Mouse (Mus musculus): ENCODE results near the gene Rbfox2. TPM values are rescaled to one million over a fixed set of nuclear protein-coding genes. Genes with fewer than 3 reads are reported as not detected.
"Not testable (repeated sequence)": the region's sequence is repeated elsewhere in the genome, so short reads cannot be mapped to it uniquely, and the experiment has no call there.

The Rbfox2 gene
- polyA plus RNA-seq (2012; rRNA removed): 18.4 and 26.5 TPM in 2 replicates

DNA sequence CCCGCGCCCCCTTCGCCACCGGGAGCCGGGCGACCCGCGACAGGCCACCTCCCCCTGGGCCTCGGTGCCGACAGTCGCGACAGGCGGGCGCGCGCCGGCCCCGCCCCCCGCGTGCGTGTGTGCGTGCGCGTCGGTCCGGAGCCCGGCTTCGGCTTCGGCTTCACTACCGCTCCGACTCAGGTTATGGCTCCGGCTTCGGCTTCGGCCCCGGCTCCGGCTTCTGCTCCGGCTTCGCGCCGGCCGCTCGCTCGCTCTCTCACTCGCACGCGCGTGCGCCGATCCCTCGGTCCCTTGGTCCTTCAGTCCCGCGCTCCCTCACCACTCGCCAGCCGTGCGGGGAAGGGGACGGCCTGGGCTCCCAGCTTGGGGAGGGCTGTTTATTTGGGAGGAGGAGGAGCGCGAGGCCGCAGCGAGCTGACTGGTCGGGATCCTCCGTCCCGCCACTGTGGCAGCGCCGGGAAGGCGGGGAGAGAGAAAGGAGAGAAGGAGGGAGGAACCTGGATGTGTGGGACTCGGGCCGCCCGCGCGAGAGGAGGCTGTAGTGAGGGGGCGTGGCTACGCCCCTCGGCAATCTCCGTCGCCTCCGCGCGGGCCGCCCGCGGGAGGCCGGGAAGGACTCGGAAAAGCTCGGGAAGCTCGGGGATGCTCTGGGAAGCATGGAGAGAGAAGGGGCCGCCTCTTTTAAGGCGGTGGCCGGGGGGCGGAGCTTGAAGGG is at the start of gene Rbfox2:
Rbfox2 (minus strand) TSS at position 458 of the 715 bp plus-strand sequence.
- DNase-seq (ENCODE audit: low read depth, low spot score): peak; percentile 67
- under 1% methylated on average over 90 of the region's 90 CpGs for WGBS

DNA sequence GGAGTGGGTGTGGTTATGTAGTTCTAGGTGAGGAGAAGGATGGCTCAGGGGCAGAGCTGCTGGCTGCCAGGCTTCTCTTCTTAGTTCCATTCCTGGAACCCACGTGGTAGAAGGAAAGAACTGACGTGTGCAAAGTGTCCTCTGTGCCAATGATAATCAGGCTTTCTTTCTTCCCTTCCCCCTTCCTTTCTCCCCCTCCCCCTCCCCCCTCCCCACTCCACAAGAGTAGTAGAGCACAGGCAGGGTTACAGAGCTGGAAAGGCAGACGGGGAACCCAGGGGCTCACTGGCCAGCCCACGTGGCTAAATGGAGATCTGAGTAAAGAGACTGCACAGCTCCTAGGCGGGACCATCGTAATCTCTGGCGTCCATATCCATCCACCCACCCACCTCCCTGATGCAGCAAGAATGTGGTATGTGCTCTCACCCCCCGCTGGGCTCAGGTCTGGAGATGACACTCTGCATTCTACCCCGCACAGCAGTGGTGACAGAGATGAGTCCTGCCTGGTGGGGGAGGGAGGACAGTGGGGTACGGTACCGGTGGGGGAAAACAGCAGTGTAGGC is 49.5 kb upstream of the Rbfox2 start:
- DNase-seq (ENCODE audit: low read depth, low spot score): no peak
- WGBS: 41% methylated on average over 11 of the region's 11 CpGs

DNA sequence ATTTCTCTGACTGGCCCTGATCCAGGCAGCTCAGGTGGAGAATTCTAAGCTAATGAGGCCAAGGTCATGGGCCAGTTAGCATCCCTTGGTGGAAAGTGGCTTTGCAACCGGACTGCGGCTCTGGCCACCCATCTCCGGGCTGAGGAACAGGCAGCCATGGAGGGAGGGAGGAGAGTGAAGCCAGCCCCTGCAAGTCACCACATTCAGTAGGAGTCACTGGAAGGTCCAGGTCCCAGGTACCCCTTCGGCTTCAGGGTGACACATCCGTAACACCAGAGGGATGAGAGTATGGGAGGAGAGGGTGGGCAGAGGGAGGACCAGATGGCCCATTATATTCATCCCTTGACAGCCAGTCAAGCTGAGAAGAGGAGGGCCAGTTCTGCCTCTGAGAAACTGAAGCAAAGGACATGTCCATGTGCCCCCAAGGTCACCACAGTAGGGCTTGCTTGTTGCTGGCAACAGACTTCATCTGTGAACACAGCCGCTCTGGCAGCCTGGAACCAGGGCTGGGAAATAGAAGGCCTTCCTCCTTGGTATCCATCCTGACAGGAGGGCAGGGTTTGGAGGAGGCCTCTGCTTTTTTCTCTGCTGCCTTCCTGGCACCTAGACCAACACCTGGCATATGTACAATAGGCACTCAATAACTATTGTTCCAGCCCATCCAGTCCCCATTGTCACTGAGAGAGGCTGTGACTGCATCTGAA is 48.2 kb upstream of the Rbfox2 start:
- no peak for DNase-seq (ENCODE audit: low read depth, low spot score)
- WGBS: 95% methylated on average over 6 of the region's 6 CpGs

DNA sequence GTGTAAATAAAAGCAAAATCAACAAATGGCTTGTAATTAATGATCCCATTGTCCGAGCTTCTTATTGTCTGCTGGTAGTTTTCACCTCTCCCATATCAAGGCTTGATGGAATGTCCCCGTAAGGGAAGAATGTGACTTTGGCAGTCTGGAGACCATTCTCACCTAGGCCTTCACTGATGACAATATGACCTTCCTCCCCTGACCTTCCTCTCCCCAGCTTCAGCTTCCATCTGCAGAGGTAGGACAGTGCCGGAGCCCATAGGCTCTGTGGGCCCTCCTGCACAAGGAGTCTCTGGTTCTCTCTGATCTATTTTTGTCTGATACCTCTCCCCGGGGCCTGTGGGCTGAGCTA is 47.7 kb upstream of the Rbfox2 start:
- no peak for DNase-seq (ENCODE audit: low read depth, low spot score)
- WGBS: 84% methylated on average over 4 of the region's 4 CpGs

DNA sequence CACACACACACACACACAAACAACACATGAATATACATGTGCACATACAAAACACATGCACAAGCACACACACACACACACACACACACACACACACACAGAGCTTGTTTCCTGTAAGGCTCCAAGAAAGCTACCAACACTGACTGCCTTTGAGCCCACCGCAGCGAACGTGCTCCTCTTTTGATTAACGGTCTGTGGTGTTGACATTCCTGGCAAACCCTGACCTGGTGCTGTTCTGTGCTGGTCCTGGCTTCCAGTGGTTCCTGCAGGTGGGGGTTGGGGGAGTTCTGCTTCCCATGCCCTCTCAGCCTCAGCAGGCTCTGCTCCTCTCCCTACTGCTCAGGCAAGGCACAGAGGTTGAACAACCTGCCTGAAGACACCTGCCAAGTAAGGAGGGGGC is 47.0 kb upstream of the Rbfox2 start:
- DNase-seq (ENCODE audit: low read depth, low spot score): no peak
- WGBS: 54% methylated on average over 4 of the region's 4 CpGs

DNA sequence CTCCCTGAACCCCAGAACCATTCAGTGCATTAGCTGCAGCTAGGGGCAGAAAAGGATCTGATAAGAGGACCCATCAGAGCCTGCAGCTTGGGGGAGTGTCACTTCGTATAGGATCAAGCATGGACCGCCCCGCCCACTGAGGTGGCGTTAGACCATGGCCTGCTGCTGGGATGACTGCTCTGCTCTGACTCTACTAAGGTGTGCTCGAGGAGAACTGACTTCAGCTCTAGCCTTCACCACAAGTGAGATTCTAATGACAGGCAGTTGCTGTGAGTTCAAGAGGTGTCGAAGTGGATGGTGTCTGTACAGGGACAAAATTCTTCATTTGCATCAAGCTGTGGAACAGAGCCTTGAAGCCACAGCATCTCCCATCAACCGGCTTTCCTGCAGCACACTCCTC is 46.1 kb upstream of the Rbfox2 start:
- DNase-seq (ENCODE audit: low read depth, low spot score): no peak
- WGBS: 67% methylated on average over 7 of the region's 7 CpGs

DNA sequence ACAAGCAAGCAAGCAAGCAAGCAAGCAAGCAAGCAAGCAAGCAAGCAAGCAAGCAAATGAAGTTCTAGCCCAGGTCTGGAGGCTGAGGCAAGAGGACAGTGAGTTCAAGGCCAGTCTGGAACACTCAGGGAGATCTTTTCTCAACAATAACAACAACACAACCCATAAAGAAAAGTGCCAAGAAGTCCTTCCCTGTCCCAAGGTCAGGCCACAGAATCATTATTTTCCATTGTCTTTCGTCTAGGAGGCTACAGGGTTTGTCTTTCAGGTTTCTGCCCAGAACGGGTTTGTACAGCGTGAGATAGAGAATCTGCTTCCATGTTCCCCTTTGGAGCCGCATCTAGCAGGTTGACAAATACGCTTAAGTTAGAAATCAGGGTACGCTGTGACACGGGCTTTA is 43.3 kb upstream of the Rbfox2 start:
- DNase-seq (ENCODE audit: low read depth, low spot score): no peak
- 87% methylated on average over 7 of the region's 7 CpGs for WGBS

DNA sequence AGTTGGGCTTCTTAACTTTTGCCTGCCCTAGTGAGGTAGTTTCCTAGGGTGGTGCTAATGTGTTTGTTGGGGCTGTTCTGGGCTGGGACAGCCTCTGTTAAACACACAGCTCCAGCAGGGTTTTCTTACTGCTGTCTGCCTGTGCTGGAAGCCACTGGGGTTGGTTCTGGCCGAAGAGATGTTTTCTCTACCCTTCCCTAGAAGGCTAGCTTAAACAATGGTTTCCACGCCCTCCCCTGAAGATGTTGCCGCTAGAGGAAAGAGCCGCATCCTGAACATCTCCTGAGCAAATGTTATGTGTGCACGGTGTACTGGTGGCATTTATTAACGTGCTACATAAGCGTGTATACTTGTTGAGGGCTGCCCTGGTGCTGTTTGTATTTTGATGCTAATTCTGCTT is 41.3 kb upstream of the Rbfox2 start:
- DNase-seq (ENCODE audit: low read depth, low spot score): no peak
- WGBS: 74% methylated on average over 7 of the region's 7 CpGs

DNA sequence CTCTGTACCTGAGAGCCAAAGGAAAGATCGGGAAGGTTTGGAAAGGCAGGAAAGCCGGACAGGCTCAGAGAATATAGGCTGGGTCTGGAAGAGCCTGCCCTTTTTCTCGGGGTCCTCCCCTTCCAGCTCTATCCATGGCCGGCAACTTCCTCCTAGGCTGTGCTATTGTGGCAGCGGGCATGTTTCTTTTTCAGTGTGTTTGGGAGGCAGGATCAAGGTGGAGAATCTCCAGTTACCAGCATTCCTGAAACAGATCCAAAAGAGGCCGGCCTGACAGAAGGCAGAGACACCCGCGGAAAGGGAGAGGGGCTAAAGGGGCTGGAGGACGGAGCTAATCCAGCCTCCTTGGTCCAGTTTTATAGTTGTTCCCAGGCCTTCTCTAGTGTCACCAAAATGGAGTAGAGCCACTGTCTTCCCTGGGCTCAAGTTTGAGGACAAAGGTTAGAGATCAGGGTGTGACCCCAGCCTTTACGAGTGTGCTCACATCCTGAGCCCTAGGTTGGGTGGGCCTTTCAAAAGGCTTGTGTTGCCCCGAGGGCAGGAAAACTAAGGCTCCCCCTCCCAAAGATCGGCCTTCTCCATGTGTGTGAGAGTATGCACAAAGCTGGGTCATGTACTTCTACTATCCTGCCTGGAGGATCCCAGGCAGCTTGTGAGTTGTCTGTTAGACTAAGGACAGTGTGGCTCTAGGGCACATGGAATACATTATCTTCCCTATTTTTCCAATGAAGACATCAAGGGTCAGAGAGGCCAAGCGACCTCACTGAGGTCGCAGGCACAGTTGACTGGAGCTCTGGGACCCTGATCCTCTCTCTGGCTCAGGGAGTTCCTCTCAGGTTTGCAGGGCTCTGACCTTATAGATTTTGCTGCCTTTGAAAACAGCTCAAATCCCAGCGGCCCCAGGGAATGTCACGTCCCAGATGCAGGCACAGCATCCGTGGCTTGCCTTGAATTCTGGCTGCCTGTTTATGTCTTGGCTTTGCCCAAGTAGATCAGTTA is 37.6 kb upstream of the Rbfox2 start:
- no peak for DNase-seq (ENCODE audit: low read depth, low spot score)
- 36% methylated on average over 17 of the region's 17 CpGs for WGBS

DNA sequence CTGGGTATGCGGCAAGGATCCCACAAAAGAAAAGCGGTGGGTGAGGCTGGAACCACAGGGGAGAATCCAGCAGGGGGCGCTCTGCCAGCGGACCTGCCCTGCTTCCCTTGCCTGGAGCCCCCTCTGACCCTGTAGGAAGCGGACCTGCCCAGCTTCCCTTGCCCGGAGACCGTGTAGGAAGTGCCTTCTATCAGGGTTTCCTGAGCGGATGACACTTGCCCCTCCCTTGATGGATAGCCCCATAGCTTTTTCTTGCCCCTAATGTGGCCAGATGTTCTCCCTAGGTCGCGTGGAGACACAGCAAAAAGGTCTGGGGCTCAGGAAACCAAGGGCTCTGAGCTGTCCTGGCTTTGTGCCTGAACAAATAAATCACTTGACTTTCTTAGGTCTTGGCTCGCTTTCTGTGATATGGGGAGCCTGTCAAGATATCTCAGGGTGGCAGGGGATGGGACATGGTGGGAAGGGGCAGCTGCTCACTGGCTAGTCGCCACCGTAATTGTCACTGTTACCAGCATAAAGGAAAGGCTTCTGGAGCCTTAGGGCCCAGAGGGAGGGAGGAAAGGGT is 36.8 kb upstream of the Rbfox2 start:
- WGBS: 4% methylated on average over 13 of the region's 13 CpGs
- no peak for DNase-seq (ENCODE audit: low read depth, low spot score)

DNA sequence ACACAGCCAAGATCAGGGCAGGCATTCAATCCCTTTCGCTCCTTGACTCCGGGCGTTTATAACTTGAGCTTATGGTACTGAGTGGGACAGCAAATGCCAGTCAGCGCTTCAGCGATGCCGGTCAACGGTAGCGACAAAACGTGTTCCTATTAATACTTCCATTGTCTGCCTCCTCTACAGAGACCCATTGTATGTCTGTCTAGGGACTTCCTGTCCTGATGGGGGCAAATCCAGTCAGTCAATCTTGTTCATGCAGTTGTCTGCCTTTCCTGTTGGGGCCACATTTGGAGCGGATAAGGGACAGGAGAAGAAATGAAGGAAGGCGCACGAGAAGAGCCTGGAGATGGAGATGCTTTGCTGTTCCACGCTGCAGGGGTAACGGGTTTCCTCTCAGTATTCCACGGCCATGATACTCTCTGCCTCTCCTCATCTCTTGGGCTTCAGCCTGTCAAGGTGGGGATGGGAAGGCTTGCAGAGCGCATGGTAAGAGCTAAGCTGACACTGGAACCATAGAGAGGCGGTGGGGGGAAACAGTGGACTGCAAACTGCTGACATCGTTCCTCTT is 36.2 kb upstream of the Rbfox2 start:
- WGBS: 36% methylated on average over 18 of the region's 18 CpGs
- no peak for DNase-seq (ENCODE audit: low read depth, low spot score)

DNA sequence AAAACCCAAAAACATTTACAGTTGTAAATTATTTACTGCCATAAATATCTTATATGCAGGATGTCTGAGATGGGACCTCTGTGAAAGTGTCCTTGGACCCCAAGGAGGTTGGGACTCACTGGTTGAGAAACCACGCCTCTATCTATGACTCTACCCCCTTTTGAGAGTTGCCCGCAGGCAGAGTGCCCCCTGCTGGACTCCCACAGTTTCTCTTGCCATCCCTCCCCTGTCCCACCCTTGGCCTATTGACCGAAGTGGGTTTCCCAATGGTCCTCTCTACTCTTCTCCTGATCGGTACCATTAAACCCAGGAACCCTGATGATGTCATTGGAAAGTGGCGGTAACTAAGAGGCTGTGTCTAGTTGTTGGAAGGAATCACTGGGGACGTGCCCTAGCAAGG is 35.2 kb upstream of the Rbfox2 start:
- DNase-seq (ENCODE audit: low read depth, low spot score): no peak
- WGBS: 93% methylated on average over 6 of the region's 6 CpGs

DNA sequence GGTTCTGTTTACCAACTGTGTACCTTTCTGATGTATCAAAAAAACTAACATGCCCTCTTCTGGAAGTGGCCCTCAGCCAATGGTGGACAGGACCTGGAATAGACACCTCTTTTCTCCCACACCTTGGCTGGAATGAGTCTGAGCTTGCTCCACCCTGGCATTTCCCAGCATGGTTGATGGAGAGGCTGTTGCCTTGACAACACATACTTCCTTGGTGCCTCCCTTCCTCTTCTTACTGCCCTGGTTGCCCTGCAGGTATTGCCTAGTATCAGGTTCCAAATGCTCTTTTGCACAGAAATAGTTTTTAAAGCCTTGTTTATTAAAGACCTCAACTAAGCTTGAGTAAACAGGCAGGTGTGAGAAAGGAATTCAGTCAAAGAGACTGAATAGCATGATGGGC is 33.8 kb upstream of the Rbfox2 start:
- DNase-seq (ENCODE audit: low read depth, low spot score): no peak

DNA sequence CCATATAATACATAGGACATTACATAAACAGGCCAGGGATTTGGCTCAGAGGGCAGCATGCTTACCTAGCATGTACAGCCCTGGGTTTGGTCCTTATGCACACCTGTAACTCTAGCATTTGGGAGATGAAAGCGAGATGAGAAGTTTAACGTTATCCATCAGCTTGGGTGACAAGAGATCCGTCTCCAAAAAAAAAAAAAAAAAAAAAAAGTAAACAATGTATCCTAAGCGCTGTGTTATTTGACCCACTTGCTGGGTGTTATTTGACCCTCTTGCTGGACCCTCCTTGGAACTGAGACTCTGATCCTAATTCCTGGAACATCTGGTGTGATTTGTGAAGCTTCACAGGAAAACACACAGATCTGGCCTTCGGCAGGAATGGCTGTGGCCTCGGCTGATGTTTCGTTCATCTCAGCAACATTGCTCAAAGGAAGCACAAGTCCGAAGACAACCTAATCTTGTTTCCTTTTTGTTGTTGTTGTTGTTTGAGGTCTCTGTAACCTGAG is 32.2 kb upstream of the Rbfox2 start:
- DNase-seq (ENCODE audit: low read depth, low spot score): no peak
- 41% methylated on average over 8 of the region's 8 CpGs for WGBS

DNA sequence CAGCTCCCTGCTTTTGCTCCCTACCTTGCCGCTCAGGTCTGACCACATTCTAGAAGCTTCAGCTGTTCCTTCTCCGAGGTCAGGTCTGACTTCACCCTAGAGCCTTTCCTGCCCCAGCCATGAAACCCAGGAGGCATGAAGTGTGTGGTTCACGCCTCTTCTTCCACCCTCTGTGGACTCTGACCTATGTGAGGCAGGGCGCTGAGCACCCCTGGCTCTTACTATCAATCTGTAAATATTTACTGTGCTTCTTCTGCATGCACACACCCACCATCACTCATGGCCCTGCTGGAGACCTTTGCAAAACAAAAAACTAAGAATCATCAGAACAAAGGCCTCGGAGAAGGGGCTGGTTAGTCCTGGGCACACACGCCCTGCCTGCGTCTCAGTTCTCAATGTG is 31.6 kb upstream of the Rbfox2 start:
- WGBS: 29% methylated on average over 7 of the region's 7 CpGs
- no peak for DNase-seq (ENCODE audit: low read depth, low spot score)

DNA sequence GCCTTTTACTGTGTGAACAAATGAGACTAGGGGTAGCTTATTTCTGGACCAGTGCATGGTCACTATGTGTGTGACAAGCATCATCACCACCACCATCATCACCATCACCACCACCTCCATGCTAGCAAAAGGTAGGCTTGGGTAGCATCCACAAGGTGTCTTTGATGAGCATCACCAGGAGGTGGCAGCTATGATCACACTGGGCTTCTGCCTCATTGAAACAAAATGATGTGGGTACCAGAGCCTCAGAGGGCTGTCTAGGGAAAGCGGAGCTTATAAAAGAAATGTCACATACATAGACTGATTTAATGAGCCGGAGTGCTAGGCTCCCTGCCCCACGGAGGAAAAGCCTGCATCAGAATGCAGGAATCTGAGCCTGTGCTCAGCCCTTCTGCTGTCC is 31.1 kb upstream of the Rbfox2 start:
- no peak for DNase-seq (ENCODE audit: low read depth, low spot score)

DNA sequence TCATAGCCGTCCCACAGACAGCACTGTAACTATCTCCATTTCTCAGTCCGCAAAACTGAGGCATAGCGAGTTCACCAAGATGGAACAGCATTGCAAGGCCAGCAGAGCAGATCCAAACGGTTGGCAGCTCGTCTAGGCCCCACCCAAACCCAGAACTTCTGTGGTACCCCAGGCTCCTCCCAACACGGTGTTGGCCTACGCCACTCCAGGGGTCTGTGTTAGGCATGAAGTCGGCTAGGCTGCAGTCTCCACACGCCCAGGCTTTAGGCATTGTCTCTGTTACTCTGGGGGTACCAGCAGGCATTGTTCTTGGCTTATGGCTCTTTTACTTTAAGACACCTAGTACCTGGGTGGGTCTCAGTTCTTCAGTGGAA is 30.2 kb upstream of the Rbfox2 start:
- no peak for DNase-seq (ENCODE audit: low read depth, low spot score)
- WGBS: 45% methylated on average over 9 of the region's 9 CpGs

More for the DNA sequence above, 31.1 kb upstream of the Rbfox2 start:
- WGBS: 50% methylated on average over 3 of the region's 3 CpGs

DNA sequence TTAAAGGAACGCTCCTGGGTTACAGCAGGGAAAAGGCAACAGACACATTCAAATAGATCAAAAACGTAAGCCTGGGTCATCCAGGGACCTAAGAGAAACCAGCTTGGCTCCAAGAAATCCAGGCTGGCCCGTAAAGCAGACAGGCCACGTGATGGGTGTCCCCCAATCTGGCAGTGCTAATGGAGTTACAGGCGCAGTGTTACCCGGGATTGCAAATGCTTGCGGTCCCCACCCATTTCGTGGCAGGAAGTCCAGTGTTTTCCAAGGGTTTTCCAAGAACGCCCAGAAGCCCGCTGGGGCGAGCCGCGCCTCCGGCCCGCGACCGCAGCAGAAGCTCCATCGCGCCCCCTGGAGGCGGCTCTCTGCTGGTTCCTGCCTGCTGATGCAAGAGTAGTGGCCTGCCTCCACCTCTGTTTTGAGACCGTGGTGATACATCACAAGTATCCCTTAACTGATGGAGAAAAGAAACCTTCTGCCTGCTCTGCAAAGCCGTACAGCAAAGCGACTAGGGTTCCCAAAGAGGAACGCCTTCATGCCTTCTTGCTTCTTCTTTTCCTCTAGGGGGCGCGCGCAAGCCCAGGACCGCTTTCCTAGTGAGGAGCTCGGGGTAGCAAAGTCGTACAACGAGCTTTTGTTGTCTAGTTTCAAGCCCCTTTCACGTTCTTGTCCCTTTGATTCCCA is 29.6 kb upstream of the Rbfox2 start:
- DNase-seq (ENCODE audit: low read depth, low spot score): no peak
- 2% methylated on average over 32 of the region's 32 CpGs for WGBS

DNA sequence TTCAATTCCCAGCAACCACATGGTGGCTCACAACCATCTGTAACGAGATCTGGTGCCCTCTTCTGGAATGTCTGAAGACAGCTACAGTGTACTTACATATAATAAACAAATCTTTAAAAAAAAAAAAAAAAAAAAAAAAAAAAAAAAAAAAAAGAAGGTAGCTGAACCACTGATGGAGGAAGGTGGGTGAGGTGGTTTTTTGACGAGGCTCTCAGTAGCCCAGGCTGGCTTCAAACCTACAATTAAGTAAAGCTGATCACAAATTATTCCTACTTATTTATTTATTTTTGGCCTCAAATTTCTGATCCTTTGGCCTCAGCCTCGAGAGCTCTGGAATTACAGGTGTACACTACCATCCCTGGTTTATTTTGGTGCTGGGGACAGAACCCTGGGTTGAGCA is 28.4 kb upstream of the Rbfox2 start:
- WGBS: 93% methylated on average over 3 of the region's 3 CpGs

More for the DNA sequence above, 28.4 kb upstream of the Rbfox2 start:
- not testable (repeated sequence) for DNase-seq (ENCODE audit: low read depth, low spot score)

Measured in large intestine, adult 2 months (tissue).